ENCODE assay signal across 8 mouse cellular contexts in the genomic region with DNA sequence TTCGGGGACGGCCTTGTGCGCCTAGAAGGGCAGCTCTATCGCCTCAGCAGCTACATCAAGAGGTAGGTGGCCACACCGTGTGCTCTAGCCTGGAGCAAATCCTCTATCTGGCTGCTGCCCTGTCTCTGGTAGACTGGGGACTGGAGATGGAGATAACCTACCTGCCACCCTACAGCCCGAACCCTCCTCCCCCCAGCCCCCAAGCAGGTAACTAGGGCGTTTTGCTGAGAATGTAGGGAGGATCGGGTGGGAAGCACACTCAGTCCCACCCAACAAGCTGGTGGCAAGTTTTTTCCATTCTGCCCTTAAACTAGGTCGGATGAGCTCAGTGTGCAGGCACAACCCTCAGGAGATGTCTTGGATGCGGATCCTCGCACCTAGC. TPM values are rescaled to one million over a fixed set of nuclear protein-coding genes. Genes with fewer than 3 reads are reported as not detected.
A peak's percentile ranks its signal among the peaks of the same experiment; 100 is the strongest.
DNase-seq lines count a peak whose midpoint lies in the region; ATAC-seq and TF ChIP-seq lines count a peak whose summit lies in the region.

No protein-coding gene starts in this region.

- H3K9ac ChIP-seq in forebrain, embryonic 13.5 days = peak overlapping the region; percentile 61
- peak overlapping the region; percentile 42 for H3K9ac ChIP-seq in intestine, postnatal 0 days (ENCODE audit: low read depth, low read length)
- peak overlapping the region; percentile 37; the same call in 1 of the 2 replicates for H3K9ac ChIP-seq in neural tube, embryonic 14.5 days (replicated peaks; ENCODE audit: low read depth, low read length)

- peak; percentile 57; the same call in 1 of the 2 replicates for ATAC-seq in forebrain, embryonic 13.5 days
- no peak for ATAC-seq in intestine, postnatal 0 days
- no peak; the same call in 1 of the 2 replicates for ATAC-seq in neural tube, embryonic 14.5 days (ENCODE audit: low read depth)

- TF ChIP-seq CTCF in lung, adult 2 months (IDR thresholded peaks at IDR 0.05; ENCODE audit: insufficient read depth, low read length) = no peak
- TF ChIP-seq CTCF in intestine, postnatal 0 days (IDR thresholded peaks at IDR 0.05; ENCODE audit: low read depth) = no peak

- H3K4me1 ChIP-seq in lung, adult 2 months (ENCODE audit: control insufficient read depth, insufficient read depth, low read length) = peaks cover 2% of the 10 kb centered on the region; the same call in 1 of the 2 replicates
- H3K4me1 ChIP-seq in forebrain, embryonic 13.5 days = peaks cover 18% of the 10 kb centered on the region
- H3K4me1 ChIP-seq in intestine, postnatal 0 days (replicated peaks; ENCODE audit: control insufficient read depth, insufficient read depth, low read length) = no peaks in the 10 kb centered on the region
- H3K4me1 ChIP-seq in neural tube, embryonic 14.5 days (ENCODE audit: control insufficient read depth, insufficient read depth, low read length) = peaks cover 17% of the 10 kb centered on the region

- peak overlapping the region; percentile 78 for H3K4me3 ChIP-seq in lung, adult 2 months (replicated peaks; ENCODE audit: extremely low read depth, low read depth, low read length)
- H3K4me3 ChIP-seq in forebrain, embryonic 13.5 days = peak overlapping the region; percentile 33
- H3K4me3 ChIP-seq in intestine, postnatal 0 days (ENCODE audit: low read depth, low read length) = peak overlapping the region; percentile 33
- peak overlapping the region; percentile 21 for H3K4me3 ChIP-seq in neural tube, embryonic 14.5 days (ENCODE audit: low read depth, low read length)

- H3K4me2 ChIP-seq in forebrain, embryonic 13.5 days = peak overlapping the region; percentile 66
- peak overlapping the region; percentile 63 for H3K4me2 ChIP-seq in intestine, postnatal 0 days (replicated peaks; ENCODE audit: low read depth)
- peak overlapping the region; percentile 44 for H3K4me2 ChIP-seq in neural tube, embryonic 14.5 days (ENCODE audit: low read depth, low read length)

- H3K27me3 ChIP-seq in forebrain, embryonic 13.5 days = peaks cover 11% of the 10 kb centered on the region; the same call in 1 of the 2 replicates
- peaks cover 7% of the 10 kb centered on the region; the same call in 1 of the 2 replicates for H3K27me3 ChIP-seq in intestine, postnatal 0 days (replicated peaks; ENCODE audit: control insufficient read depth, insufficient read depth, low read length)
- no peaks in the 10 kb centered on the region for H3K27me3 ChIP-seq in neural tube, embryonic 14.5 days (ENCODE audit: control insufficient read depth, insufficient read depth, low read length)

- no peak for TF ChIP-seq POLR2A in lung, adult 2 months (IDR thresholded peaks at IDR 0.05; ENCODE audit: borderline replicate concordance, extremely low read depth, low read depth, low read length)

- H3K36me3 ChIP-seq in forebrain, embryonic 13.5 days (ENCODE audit: poor library complexity, severe bottlenecking) = no peaks in the 10 kb centered on the region
- no peaks in the 10 kb centered on the region for H3K36me3 ChIP-seq in intestine, postnatal 0 days (ENCODE audit: control insufficient read depth, insufficient read depth)
- H3K36me3 ChIP-seq in neural tube, embryonic 14.5 days (ENCODE audit: control insufficient read depth, insufficient read depth, low read length) = no peaks in the 10 kb centered on the region

- peaks cover under 1% of the 10 kb centered on the region; the same call in 1 of the 2 replicates for H3K9me3 ChIP-seq in forebrain, embryonic 13.5 days (replicated peaks)
- no peaks in the 10 kb centered on the region for H3K9me3 ChIP-seq in intestine, postnatal 0 days (ENCODE audit: control insufficient read depth)
- H3K9me3 ChIP-seq in neural tube, embryonic 14.5 days (ENCODE audit: control insufficient read depth, low read length) = no peaks in the 10 kb centered on the region

- H3K27ac ChIP-seq in forebrain, embryonic 13.5 days = no peak overlapping the region
- no peak overlapping the region for H3K27ac ChIP-seq in intestine, postnatal 0 days (ENCODE audit: low read depth, low read length)
- H3K27ac ChIP-seq in neural tube, embryonic 14.5 days (ENCODE audit: low read depth, low read length) = no peak overlapping the region; the same call in 1 of the 2 replicates

- WGBS in lung, adult 2 months = 40% methylated on average over 11 of the region's 11 CpGs
- 31% methylated on average over 11 of the region's 11 CpGs for WGBS in forebrain, embryonic 13.5 days
- WGBS in intestine, postnatal 0 days = 42% methylated on average over 11 of the region's 11 CpGs
- WGBS in neural tube, embryonic 14.5 days = 36% methylated on average over 11 of the region's 11 CpGs

- DNase-seq in lung, adult 2 months = no peak
- no peak for DNase-seq in lung, postnatal 10 days
- DNase-seq in gastrocnemius, postnatal 4 days (ENCODE audit: low spot score in 2 of 2) = no peak
- DNase-seq in thymus, postnatal 36 days = no peak
- DNase-seq in spleen, postnatal 4 days (ENCODE audit: low spot score in 2 of 2) = no peak

RNA-seq across cellular contexts. Expression of gene Medag, which starts 0.6 kb away (rescaled TPM):
- 5.2 and 7.1 TPM in 2 replicates for polyA plus RNA-seq in lung, adult 2 months (2012; rRNA removed)
- 1.1 and 1.2 TPM in 2 replicates for polyA plus RNA-seq in forebrain, embryonic 13.5 days (2015; fragmentation: Nextera tagmentation; extraction: Ambion mirVana)
- 1.6 and 2.2 TPM in 2 replicates for polyA plus RNA-seq in intestine, postnatal 0 days (2015; fragmentation: Nextera tagmentation; extraction: Ambion mirVana)
- 1.9 and 2.1 TPM in 2 replicates for polyA plus RNA-seq in neural tube, embryonic 14.5 days (2014; fragmentation: Nextera tagmentation; extraction: Ambion mirVana)
- 10 to 100 TPM; 32.1 to 36.4 TPM for total RNA-seq in gastrocnemius, postnatal 4 days (2021)

RNA-seq across cellular contexts. Expression of gene Tex26, which starts 27.3 kb away (rescaled TPM):
- 0.91 and 1.5 TPM in 2 replicates for polyA plus RNA-seq in lung, adult 2 months (2012; rRNA removed)
- polyA plus RNA-seq in forebrain, embryonic 13.5 days (2015; fragmentation: Nextera tagmentation; extraction: Ambion mirVana) = 2.2 and 3.1 TPM in 2 replicates
- 0.24 and 0.38 TPM in 2 replicates for polyA plus RNA-seq in intestine, postnatal 0 days (2015; fragmentation: Nextera tagmentation; extraction: Ambion mirVana)
- 0.62 and 1.8 TPM in 2 replicates for polyA plus RNA-seq in neural tube, embryonic 14.5 days (2014; fragmentation: Nextera tagmentation; extraction: Ambion mirVana)
- under 1 TPM; 0.25 to 0.60 TPM for total RNA-seq in gastrocnemius, postnatal 4 days (2021)

Comparison
In these comparisons a context has a peak if more than half of its experiments do, and no peak if none do; other contexts are left out.
1. H3K4me3 ChIP-seq: peak in every context shown above with its lines; median percentile 78 in lung, adult 2 months; 33 in forebrain, embryonic 13.5 days; 33 in intestine, postnatal 0 days; 21 in neural tube, embryonic 14.5 days.